Mouse (Mus musculus) kidney, postnatal 25 days (tissue): ENCODE results near the gene Psen1.

Experiments
- DNase-seq, 2 experiments: peaks; one replicate each; pipeline ENCODE4 v3.0.0; 2021; ENCODE audit warnings: mixed read lengths in 2 of 2

Gene Psen1

GRCm38 (mm10) chr12:83726510-83727308 lies 38.8 kb downstream of the Psen1 start:
- peak; percentile 22 to 57 for DNase-seq

GRCm38 (mm10) chr12:83732225-83732624 lies 44.3 kb downstream of the Psen1 start:
- DNase-seq, result peak; percentile 31 to 57

- DNase-seq, result peak in 1 of 2 experiments; percentile 47
Measured at GRCm38 (mm10) chr12:83734047-83734446, 46.1 kb downstream of the Psen1 start.

GRCm38 (mm10) chr12:83736236-83736635 lies 48.3 kb downstream of the Psen1 start:
- no peak for DNase-seq

GRCm38 (mm10) chr12:83738651-83739050 lies 50.7 kb downstream of the Psen1 start:
- DNase-seq, result no peak

GRCm38 (mm10) chr12:83741722-83742121 lies 53.8 kb downstream of the Psen1 start:
- DNase-seq, result no peak

- no peak for DNase-seq
Measured at GRCm38 (mm10) chr12:83742834-83743233, 54.9 kb downstream of the Psen1 start.

GRCm38 (mm10) chr12:83743712-83744111 lies 55.8 kb downstream of the Psen1 start:
- no peak for DNase-seq

GRCm38 (mm10) chr12:83749186-83749585 lies 61.2 kb downstream of the Psen1 start:
- no peak for DNase-seq

GRCm38 (mm10) chr12:83752495-83752894 lies 64.5 kb downstream of the Psen1 start:
- DNase-seq, result no peak

- DNase-seq, result no peak
Measured at GRCm38 (mm10) chr12:83758735-83759134, 70.8 kb downstream of the Psen1 start.

GRCm38 (mm10) chr12:83760201-83760600 lies 72.2 kb downstream of the Psen1 start:
- no peak for DNase-seq

GRCm38 (mm10) chr12:83762706-83763105 lies 74.8 kb downstream of the Psen1 start:
- peak; percentile 62 to 63 for DNase-seq

- peak; percentile 71 to 73 for DNase-seq
Measured at GRCm38 (mm10) chr12:83763311-83764043, 75.5 kb downstream of the Psen1 start, which contains the start of gene Papln. Gene Papln, plus strand, starts transcription at chr12:83763634.

- peak in 1 of 2 experiments; percentile 88 for DNase-seq
Measured at GRCm38 (mm10) chr12:83764044-83764365, 76.1 kb downstream of the Psen1 start.

- DNase-seq, result no peak
Measured at GRCm38 (mm10) chr12:83764519-83764918, 76.6 kb downstream of the Psen1 start.

GRCm38 (mm10) chr12:83765965-83766603 lies 78.1 kb downstream of the Psen1 start:
- DNase-seq, result no peak

- DNase-seq, result peak in 1 of 2 experiments; percentile 73
Measured at GRCm38 (mm10) chr12:83767833-83768232, 79.9 kb downstream of the Psen1 start.

- peak; percentile 57 to 75 for DNase-seq
Measured at GRCm38 (mm10) chr12:83768235-83768899, 80.4 kb downstream of the Psen1 start.

- DNase-seq, result peak; percentile 85 to 90
Measured at GRCm38 (mm10) chr12:83770418-83771256, 82.7 kb downstream of the Psen1 start.

- DNase-seq, result no peak
Measured at GRCm38 (mm10) chr12:83775621-83776020, 87.7 kb downstream of the Psen1 start.

GRCm38 (mm10) chr12:83776766-83777165 lies 88.8 kb downstream of the Psen1 start:
- peak in 1 of 2 experiments; percentile 13 for DNase-seq
